Mouse (Mus musculus) intestine, embryonic 14.5 days (tissue): ENCODE results near the gene Gtsf1l. TPM values are rescaled to one million over a fixed set of nuclear protein-coding genes. Genes with fewer than 3 reads are reported as not detected.
"Not testable (repeated sequence)": the region's sequence is repeated elsewhere in the genome, so short reads cannot be mapped to it uniquely, and the experiment has no call there.

Experiments used
- ATAC-seq: fragments of 200-750 bp; cut with Nextera tagmentation; replicated peaks from 2 replicates; pipeline ENCODE4 v1.8.0; 2017; ENCODE audit warnings: low read depth, moderate number of reproducible peaks, moderate TSS enrichment, moderate library complexity; ENCODE audit not compliant: low FRiP score, low TSS enrichment
- DNase-seq: peaks from one replicate; pipeline ENCODE4 v3.0.0-alpha.2; 2018; ENCODE audit warnings: low spot score
- H3K27ac ChIP-seq: fragments of 300-500 bp; sonication (generic); 2 replicates; pipeline ENCODE4 v1.5.1; 2014; ENCODE audit warnings: low read depth, mild to moderate bottlenecking, control low read depth
- H3K27me3 ChIP-seq: fragments of 300-500 bp; sonication (generic); replicated peaks from 2 replicates; pipeline ENCODE4 v1.6.1; 2014; ENCODE audit warnings: low read length, control low read depth; ENCODE audit not compliant: control insufficient read depth, insufficient read depth
- H3K36me3 ChIP-seq: fragments of 300-500 bp; sonication (generic); 2 replicates; pipeline ENCODE4 v1.6.1; 2014; ENCODE audit warnings: low read length, control low read depth; ENCODE audit not compliant: control insufficient read depth, insufficient read depth
- H3K4me1 ChIP-seq: fragments of 300-500 bp; sonication (generic); replicated peaks from 2 replicates; pipeline ENCODE4 v1.6.1; 2014; ENCODE audit warnings: low read length, control low read depth, mixed read lengths; ENCODE audit not compliant: control insufficient read depth, insufficient read depth
- H3K4me2 ChIP-seq: fragments of 300-500 bp; sonication (generic); 2 replicates; pipeline ENCODE4 v1.6.1; 2014; ENCODE audit warnings: low read length
- H3K4me3 ChIP-seq: fragments of 300-500 bp; sonication (generic); 2 replicates; pipeline ENCODE4 v1.5.1; 2014; ENCODE audit warnings: low read depth, low read length, control low read depth, mixed read lengths
- H3K9ac ChIP-seq: fragments of 300-500 bp; sonication (generic); 2 replicates; pipeline ENCODE4 v1.6.1; 2014; ENCODE audit warnings: mild to moderate bottlenecking, low read length
- H3K9me3 ChIP-seq: fragments of 300-500 bp; sonication (generic); 2 replicates; pipeline ENCODE4 v1.6.1; 2016; ENCODE audit warnings: low read length, control low read depth; ENCODE audit not compliant: control insufficient read depth
- WGBS: fragments of 180-500 bp; shearing (Covaris S2); extraction: QIAGEN DNeasy Blood & Tissue Kit; methylation state at CpG from one replicate; pipeline ENCODE4 v1.1.7; 2014; 5-methylcytosine and 5-hydroxymethylcytosine counted together
- polyA plus RNA-seq: library from polyadenylated mRNA; unstranded; fragments of >200 nt; fragmentation: Nextera tagmentation; extraction: Ambion mirVana; gene quantifications from 2 replicates; pipeline ENCODE4 v1.2.1, GENCODE M21; 2014

Gtsf1l gene
- polyA plus RNA-seq, 1 experiment from 2014 or later, result not detected

GRCm38 (mm10) chr2:163061203-163062118 lies 26.2 kb downstream of the Gtsf1l start:
- H3K4me2 ChIP-seq, result no peak overlapping the region
- peaks cover 36% of the 10 kb centered on the region for H3K36me3 ChIP-seq
- 75% methylated on average over 8 of the region's 8 CpGs for WGBS
- no peak overlapping the region for H3K4me3 ChIP-seq
- H3K9ac ChIP-seq, result no peak overlapping the region
- H3K4me1 ChIP-seq, result peaks cover 1% of the 10 kb centered on the region; the same call in 1 of the 2 replicates
- no peak for ATAC-seq
- H3K27me3 ChIP-seq, result no peaks in the 10 kb centered on the region
- H3K9me3 ChIP-seq, result no peaks in the 10 kb centered on the region
- H3K27ac ChIP-seq, result no peak overlapping the region
- DNase-seq, result no peak

- no peak for ATAC-seq
- peaks cover 9% of the 10 kb centered on the region for H3K4me1 ChIP-seq
- H3K27me3 ChIP-seq, result no peaks in the 10 kb centered on the region
- peaks cover 36% of the 10 kb centered on the region for H3K36me3 ChIP-seq
- H3K4me3 ChIP-seq, result no peak overlapping the region
- no peak overlapping the region for H3K27ac ChIP-seq
- no peak overlapping the region for H3K9ac ChIP-seq
- 83% methylated on average over 6 of the region's 6 CpGs for WGBS
- DNase-seq, result no peak
- no peak overlapping the region for H3K4me2 ChIP-seq
- no peaks in the 10 kb centered on the region for H3K9me3 ChIP-seq
Observed at GRCm38 (mm10) chr2:163060630-163061029, 27.0 kb downstream of the Gtsf1l start.

GRCm38 (mm10) chr2:163058981-163059380 lies 28.7 kb downstream of the Gtsf1l start:
- DNase-seq, H3K9me3 ChIP-seq, H3K4me3 ChIP-seq, H3K27me3 ChIP-seq, H3K9ac ChIP-seq, H3K27ac ChIP-seq, H3K4me2 ChIP-seq, ATAC-seq: not testable (repeated sequence)
- 91% methylated on average over 6 of the region's 7 CpGs for WGBS
- Histone ChIP-seq H3K4me1 (peaks cover 14% of the 10 kb centered on the region), H3K36me3 (peaks cover 20% of the 10 kb centered on the region)

- 78% methylated on average over 9 of the region's 9 CpGs for WGBS
- Histone ChIP-seq H3K9ac (no peak overlapping the region), H3K27me3 (no peaks in the 10 kb centered on the region), H3K27ac (no peak overlapping the region), H3K4me1 (peaks cover 20% of the 10 kb centered on the region), H3K4me2 (0 out of 2 replicates have a peak overlapping the region, but pooled peaks have one; percentile 98), H3K4me3 (no peak overlapping the region), H3K9me3 (no peaks in the 10 kb centered on the region), H3K36me3 (0 out of 2 replicates have a peak, but pooled peaks cover 4% of the 10 kb centered on the region)
- DNase-seq, result no peak
- ATAC-seq, result no peak
Observed at GRCm38 (mm10) chr2:163056584-163056983, 31.1 kb downstream of the Gtsf1l start.

- Histone ChIP-seq H3K9me3 (no peaks in the 10 kb centered on the region), H3K4me2 (peak overlapping the region; percentile 98), H3K27me3 (no peaks in the 10 kb centered on the region), H3K9ac (peak overlapping the region; percentile 69), H3K27ac (no peak overlapping the region), H3K4me3 (peak overlapping the region; percentile 65), H3K36me3 (0 out of 2 replicates have a peak, but pooled peaks cover 4% of the 10 kb centered on the region), H3K4me1 (peaks cover 20% of the 10 kb centered on the region)
- 28% methylated on average over 5 of the region's 5 CpGs for WGBS
- ATAC-seq, result no peak
- peak; percentile 59 for DNase-seq
Observed at GRCm38 (mm10) chr2:163055715-163056114, 31.9 kb downstream of the Gtsf1l start.

- Histone ChIP-seq H3K9me3 (no peaks in the 10 kb centered on the region), H3K27ac (peak overlapping the region; percentile 57), H3K9ac (peak overlapping the region; percentile 69), H3K4me1 (peaks cover 20% of the 10 kb centered on the region), H3K27me3 (no peaks in the 10 kb centered on the region), H3K36me3 (0 out of 2 replicates have a peak, but pooled peaks cover 4% of the 10 kb centered on the region), H3K4me3 (peak overlapping the region; percentile 65), H3K4me2 (peak overlapping the region; percentile 98)
- ATAC-seq (peak; percentile 36), DNase-seq (peak; percentile 82)
- 2% methylated on average over 29 of the region's 38 CpGs for WGBS
Observed at GRCm38 (mm10) chr2:163054891-163055494, 32.7 kb downstream of the Gtsf1l start.

GRCm38 (mm10) chr2:163054335-163054840 lies 33.3 kb downstream of the Gtsf1l start, which contains the start of gene Mybl2:
Gene Mybl2 (plus strand): TSS chr2:163054687.
- H3K4me3 ChIP-seq, result peak within 1 kb of the TSS; percentile 65
- under 1% methylated on average over 48 of the region's 48 CpGs for WGBS
- ATAC-seq (peak; percentile 98), DNase-seq (peak; percentile 94)
- H3K9ac ChIP-seq, result peak within 1 kb of the TSS; percentile 69
- H3K27me3 ChIP-seq, result no peaks in the 10 kb centered on the region
- peaks cover 20% of the 10 kb centered on the region for H3K4me1 ChIP-seq
- no peaks in the 10 kb centered on the region for H3K9me3 ChIP-seq
- peak within 1 kb of the TSS; percentile 57 for H3K27ac ChIP-seq
- 0 out of 2 replicates have a peak, but pooled peaks cover 2% of the 10 kb centered on the region for H3K36me3 ChIP-seq
- peak within 1 kb of the TSS; percentile 98 for H3K4me2 ChIP-seq

- no peak overlapping the region for H3K4me3 ChIP-seq
- H3K27ac ChIP-seq, result no peak overlapping the region
- DNase-seq (no peak), ATAC-seq (no peak)
- H3K9me3 ChIP-seq, result no peaks in the 10 kb centered on the region
- no peak overlapping the region for H3K4me2 ChIP-seq
- H3K9ac ChIP-seq, result no peak overlapping the region
- WGBS, result 70% methylated on average over 4 of the region's 4 CpGs
- H3K27me3 ChIP-seq, result no peaks in the 10 kb centered on the region
- H3K36me3 ChIP-seq, result no peaks in the 10 kb centered on the region
- peaks cover 20% of the 10 kb centered on the region for H3K4me1 ChIP-seq
Observed at GRCm38 (mm10) chr2:163052826-163053225, 34.8 kb downstream of the Gtsf1l start.
